Mouse (Mus musculus): Measurements from ENCODE around the gene Tprgl.

Tprgl gene

GRCm38 (mm10) chr4:154160538-154161390 lies at the start of gene Tprgl:
Tprgl (minus strand) TSS chr4:154160666.
- peak; percentile 96 for DNase-seq

GRCm38 (mm10) chr4:154209825-154210224 lies 49.4 kb upstream of the Tprgl start:
- DNase-seq: no peak

GRCm38 (mm10) chr4:154209054-154209453 lies 48.6 kb upstream of the Tprgl start:
- no peak for DNase-seq

- peak; percentile 86 for DNase-seq
These were observed 46.8 kb upstream of the Tprgl start for GRCm38 (mm10) chr4:154207261-154207660.

GRCm38 (mm10) chr4:154205392-154205791 lies 44.9 kb upstream of the Tprgl start:
- no peak for DNase-seq

- no peak for DNase-seq
These were observed 44.1 kb upstream of the Tprgl start for GRCm38 (mm10) chr4:154204532-154204931.

- DNase-seq: no peak
These were observed 41.0 kb upstream of the Tprgl start for GRCm38 (mm10) chr4:154201511-154201910.

- peak; percentile 66 for DNase-seq
These were observed 38.0 kb upstream of the Tprgl start for GRCm38 (mm10) chr4:154198377-154198961.

- no peak for DNase-seq
These were observed 37.5 kb upstream of the Tprgl start for GRCm38 (mm10) chr4:154197961-154198360.

- DNase-seq: no peak
These were observed 28.5 kb upstream of the Tprgl start for GRCm38 (mm10) chr4:154188948-154189347.

- DNase-seq: no peak
These were observed 25.6 kb upstream of the Tprgl start for GRCm38 (mm10) chr4:154186002-154186537.

- no peak for DNase-seq
These were observed 24.5 kb upstream of the Tprgl start for GRCm38 (mm10) chr4:154185001-154185400.

- no peak for DNase-seq
These were observed 23.1 kb upstream of the Tprgl start for GRCm38 (mm10) chr4:154183566-154183965.

- no peak for DNase-seq
These were observed 20.5 kb upstream of the Tprgl start for GRCm38 (mm10) chr4:154181001-154181400.

GRCm38 (mm10) chr4:154177257-154177656 lies 16.8 kb upstream of the Tprgl start:
- DNase-seq: no peak

- no peak for DNase-seq
These were observed 11.6 kb upstream of the Tprgl start for GRCm38 (mm10) chr4:154171931-154172604.

GRCm38 (mm10) chr4:154171151-154171930 lies 10.9 kb upstream of the Tprgl start:
- DNase-seq: peak; percentile 69

GRCm38 (mm10) chr4:154170506-154171150 lies 10.2 kb upstream of the Tprgl start, which contains the start of gene Megf6:
Megf6 (plus strand) TSS chr4:154170730.
- DNase-seq: peak; percentile 90

GRCm38 (mm10) chr4:154170021-154170420 lies 9.6 kb upstream of the Tprgl start:
- no peak for DNase-seq

GRCm38 (mm10) chr4:154167053-154167452 lies 6.6 kb upstream of the Tprgl start:
- DNase-seq: peak; percentile 70

GRCm38 (mm10) chr4:154163296-154163695 lies 2.8 kb upstream of the Tprgl start:
- peak; percentile 76 for DNase-seq

GRCm38 (mm10) chr4:154159961-154160537 lies 417 bp downstream of the Tprgl start:
- DNase-seq: no peak

All from embryo, embryonic 11 days (tissue).